Mouse (Mus musculus): ENCODE measurements around the gene Rabep1. TPM values are rescaled to one million over a fixed set of nuclear protein-coding genes. Genes with fewer than 3 reads are reported as not detected.
A peak's percentile ranks its signal among the peaks of the same experiment; 100 is the strongest.

Rabep1 gene
- polyA plus RNA-seq, 1 experiment from 2014 or later: 90.9 TPM

DNA sequence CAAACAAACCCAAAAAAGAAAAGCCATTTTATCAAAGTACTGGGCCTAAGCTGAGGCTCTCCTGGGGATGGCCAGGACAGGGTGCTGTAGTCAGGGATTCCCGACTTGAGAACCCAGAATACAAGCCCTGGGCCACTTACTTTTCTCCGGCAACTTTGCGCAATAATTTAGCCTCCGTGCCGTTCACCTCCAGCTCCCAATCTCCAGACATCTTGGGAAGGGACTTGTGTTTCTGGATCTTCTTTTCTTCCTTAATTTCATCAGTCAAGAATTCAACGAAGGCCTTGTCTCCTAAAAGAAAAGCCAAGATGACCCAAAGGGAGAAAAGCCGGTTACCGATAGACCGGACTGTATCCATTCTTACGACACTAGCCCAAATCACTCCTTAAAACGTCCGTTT is 137.5 kb downstream of the Rabep1 start:
- Histone ChIP-seq H3K27ac (ENCODE audit: low read depth, low read length) (peak overlapping the region; percentile 50; the same call in 1 of the 2 replicates), H3K9ac (ENCODE audit: low read depth, low read length) (peak overlapping the region; percentile 82), H3K36me3 (ENCODE audit: control insufficient read depth, insufficient read depth) (peaks cover 52% of the 10 kb centered on the region), H3K9me3 (ENCODE audit: control insufficient read depth) (no peaks in the 10 kb centered on the region), H3K4me2 (replicated peaks; ENCODE audit: low read depth) (peak overlapping the region; percentile 87), H3K4me3 (ENCODE audit: low read depth, low read length) (peak overlapping the region; percentile 94), H3K4me1 (replicated peaks; ENCODE audit: control insufficient read depth, insufficient read depth, low read length) (no peaks in the 10 kb centered on the region), H3K27me3 (replicated peaks; ENCODE audit: control insufficient read depth, insufficient read depth, low read length) (no peaks in the 10 kb centered on the region)
- no peak for TF ChIP-seq CTCF (IDR thresholded peaks at IDR 0.05; ENCODE audit: low read depth)
- WGBS: 3% methylated on average over 12 of the region's 12 CpGs
- ATAC-seq: no peak

DNA sequence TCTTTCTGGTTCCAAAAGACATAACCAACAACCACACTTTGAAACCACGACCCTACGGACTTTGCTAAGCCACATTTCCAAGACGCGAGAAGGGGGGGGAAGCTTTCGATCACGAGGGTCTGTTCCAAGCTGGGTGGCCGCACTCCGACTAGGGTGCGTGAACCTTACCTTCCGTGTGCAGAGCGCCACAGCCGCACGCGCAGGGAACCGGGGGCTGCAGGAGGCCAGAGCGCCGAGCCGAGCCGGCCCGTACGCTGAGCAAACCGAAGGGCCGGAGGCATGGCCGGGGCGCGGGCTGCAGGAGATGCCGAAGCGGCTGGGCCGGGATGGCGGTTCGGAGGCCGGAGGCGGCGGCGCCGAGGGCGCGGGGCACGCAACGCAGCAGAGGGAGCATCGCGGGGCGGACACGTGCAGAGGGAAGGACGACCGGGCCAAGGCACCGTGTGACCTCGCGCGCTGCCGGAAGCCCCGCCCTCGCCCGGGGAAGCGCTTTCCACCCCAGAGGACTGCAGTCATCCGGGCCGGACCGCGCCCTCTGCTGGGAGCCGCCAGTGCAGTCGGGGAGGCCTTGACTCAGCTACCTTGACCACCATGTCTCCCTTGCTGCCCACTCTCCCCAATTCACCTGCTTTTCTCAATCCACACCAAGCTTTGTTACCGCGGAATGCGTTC is 138.1 kb downstream of the Rabep1 start, which contains the start of gene C1qbp:
TSS of gene C1qbp (minus strand) at position 470 of the 672 bp plus-strand sequence.
- peak; percentile 95 for ATAC-seq
- Histone ChIP-seq H3K4me2 (replicated peaks; ENCODE audit: low read depth) (peak within 1 kb of the TSS; percentile 87), H3K27ac (ENCODE audit: low read depth, low read length) (peak within 1 kb of the TSS; percentile 50; the same call in 1 of the 2 replicates), H3K4me1 (replicated peaks; ENCODE audit: control insufficient read depth, insufficient read depth, low read length) (no peaks in the 10 kb centered on the region), H3K27me3 (replicated peaks; ENCODE audit: control insufficient read depth, insufficient read depth, low read length) (no peaks in the 10 kb centered on the region), H3K9ac (ENCODE audit: low read depth, low read length) (peak within 1 kb of the TSS; percentile 82), H3K4me3 (ENCODE audit: low read depth, low read length) (peak within 1 kb of the TSS; percentile 94), H3K36me3 (ENCODE audit: control insufficient read depth, insufficient read depth) (peaks cover 53% of the 10 kb centered on the region), H3K9me3 (ENCODE audit: control insufficient read depth) (no peaks in the 10 kb centered on the region)
- under 1% methylated on average over 52 of the region's 64 CpGs for WGBS
- TF ChIP-seq CTCF (IDR thresholded peaks at IDR 0.05; ENCODE audit: low read depth): peak; percentile 99

Other genes with a start within 250 kb of the Rabep1 start
- not detected in 2 replicates for gene 4930544D05Rik, start 228.9 kb upstream of the Rabep1 start, polyA plus RNA-seq (2015; fragmentation: Nextera tagmentation; extraction: Ambion mirVana)
- gene Chrne, start 225.6 kb upstream of the Rabep1 start, polyA plus RNA-seq (2015; fragmentation: Nextera tagmentation; extraction: Ambion mirVana): 0.12 TPM in 1 of 2 replicates, not detected in the other
- gene Gp1ba, start 205.7 kb upstream of the Rabep1 start, polyA plus RNA-seq (2015; fragmentation: Nextera tagmentation; extraction: Ambion mirVana): 0.07 and 0.10 TPM in 2 replicates
- gene Rnf167, start 197.5 kb upstream of the Rabep1 start, polyA plus RNA-seq (2015; fragmentation: Nextera tagmentation; extraction: Ambion mirVana): 107 TPM in 2 replicates
- gene Slc25a11, start 197.3 kb upstream of the Rabep1 start, polyA plus RNA-seq (2015; fragmentation: Nextera tagmentation; extraction: Ambion mirVana): 192 and 210 TPM in 2 replicates
- 1,830 and 1,961 TPM in 2 replicates for gene Pfn1, start 190.1 kb upstream of the Rabep1 start, polyA plus RNA-seq (2015; fragmentation: Nextera tagmentation; extraction: Ambion mirVana)
- gene Eno3, start 187.6 kb upstream of the Rabep1 start, polyA plus RNA-seq (2015; fragmentation: Nextera tagmentation; extraction: Ambion mirVana): 4.9 and 5.9 TPM in 2 replicates
- 61.3 and 66.2 TPM in 2 replicates for gene Spag7, start 175.4 kb upstream of the Rabep1 start, polyA plus RNA-seq (2015; fragmentation: Nextera tagmentation; extraction: Ambion mirVana)
- gene Camta2, start 156.7 kb upstream of the Rabep1 start, polyA plus RNA-seq (2015; fragmentation: Nextera tagmentation; extraction: Ambion mirVana): 11.7 and 12.3 TPM in 2 replicates
- gene Inca1, start 144.6 kb upstream of the Rabep1 start, polyA plus RNA-seq (2015; fragmentation: Nextera tagmentation; extraction: Ambion mirVana): 2.8 and 3.3 TPM in 2 replicates
- 4.4 and 5.4 TPM in 2 replicates for gene Kif1c, start 144.2 kb upstream of the Rabep1 start, polyA plus RNA-seq (2015; fragmentation: Nextera tagmentation; extraction: Ambion mirVana)
- gene Zfp3, start 80.6 kb upstream of the Rabep1 start, polyA plus RNA-seq (2015; fragmentation: Nextera tagmentation; extraction: Ambion mirVana): 4.4 and 5.0 TPM in 2 replicates
- 1.9 and 2.0 TPM in 2 replicates for gene Scimp, start 32.2 kb upstream of the Rabep1 start, polyA plus RNA-seq (2015; fragmentation: Nextera tagmentation; extraction: Ambion mirVana)
- gene Nup88, start 125.2 kb downstream of the Rabep1 start, polyA plus RNA-seq (2015; fragmentation: Nextera tagmentation; extraction: Ambion mirVana): 35.8 and 37.3 TPM in 2 replicates
- gene Rpain, start 125.4 kb downstream of the Rabep1 start, polyA plus RNA-seq (2015; fragmentation: Nextera tagmentation; extraction: Ambion mirVana): 42.8 and 49.3 TPM in 2 replicates
- 137 and 145 TPM in 2 replicates for gene C1qbp, start 138.2 kb downstream of the Rabep1 start, polyA plus RNA-seq (2015; fragmentation: Nextera tagmentation; extraction: Ambion mirVana)
- 3.5 and 3.6 TPM in 2 replicates for gene Dhx33, start 159.7 kb downstream of the Rabep1 start, polyA plus RNA-seq (2015; fragmentation: Nextera tagmentation; extraction: Ambion mirVana)
- 10.3 and 11.2 TPM in 2 replicates for gene Mis12, start 174.8 kb downstream of the Rabep1 start, polyA plus RNA-seq (2015; fragmentation: Nextera tagmentation; extraction: Ambion mirVana)
- 76.0 and 77.4 TPM in 2 replicates for gene Derl2, start 175.1 kb downstream of the Rabep1 start, polyA plus RNA-seq (2015; fragmentation: Nextera tagmentation; extraction: Ambion mirVana)
- gene 6330403K07Rik, start 188.7 kb downstream of the Rabep1 start, polyA plus RNA-seq (2015; fragmentation: Nextera tagmentation; extraction: Ambion mirVana): 17.6 and 20.4 TPM in 2 replicates

Data from intestine, postnatal 0 days (tissue).